Mouse (Mus musculus) cerebellum, postnatal 25 days (tissue): Measurements from ENCODE around the gene Fkbp8.

Experiments used
- DNase-seq, 2 experiments: peaks; one replicate each; pipeline ENCODE4 v3.0.0; 2021; ENCODE audit warnings: mixed read lengths in 2 of 2

Fkbp8 gene

GRCm38 (mm10) chr8:70560564-70560963 lies 33.0 kb downstream of the Fkbp8 start:
- DNase-seq, result no peak

- no peak for DNase-seq
These were observed 33.8 kb downstream of the Fkbp8 start for GRCm38 (mm10) chr8:70561357-70561756.

GRCm38 (mm10) chr8:70561809-70562535 lies 34.4 kb downstream of the Fkbp8 start:
- DNase-seq, result no peak

GRCm38 (mm10) chr8:70562802-70563201 lies 35.3 kb downstream of the Fkbp8 start:
- DNase-seq, result no peak

GRCm38 (mm10) chr8:70563763-70564387 lies 36.4 kb downstream of the Fkbp8 start:
- DNase-seq, result no peak

GRCm38 (mm10) chr8:70564696-70565235 lies 37.2 kb downstream of the Fkbp8 start:
- no peak for DNase-seq

- DNase-seq, result no peak
These were observed 38.0 kb downstream of the Fkbp8 start for GRCm38 (mm10) chr8:70565561-70565960.

GRCm38 (mm10) chr8:70570360-70570759 lies 42.8 kb downstream of the Fkbp8 start:
- no peak for DNase-seq

GRCm38 (mm10) chr8:70570990-70571389 lies 43.5 kb downstream of the Fkbp8 start:
- peak; percentile 73 to 75 for DNase-seq

- DNase-seq, result no peak
These were observed 46.8 kb downstream of the Fkbp8 start for GRCm38 (mm10) chr8:70574302-70574701.

GRCm38 (mm10) chr8:70574915-70575314 lies 47.4 kb downstream of the Fkbp8 start:
- peak; percentile 80 to 85 for DNase-seq

- DNase-seq, result peak; percentile 46 to 53
These were observed 49.7 kb downstream of the Fkbp8 start for GRCm38 (mm10) chr8:70577207-70577606.

GRCm38 (mm10) chr8:70583476-70584387 lies 56.2 kb downstream of the Fkbp8 start:
- peak; percentile 84 to 85 for DNase-seq

- DNase-seq, result peak in 1 of 2 experiments; percentile 34
These were observed 57.2 kb downstream of the Fkbp8 start for GRCm38 (mm10) chr8:70584606-70585257.
